In the genomic region with DNA sequence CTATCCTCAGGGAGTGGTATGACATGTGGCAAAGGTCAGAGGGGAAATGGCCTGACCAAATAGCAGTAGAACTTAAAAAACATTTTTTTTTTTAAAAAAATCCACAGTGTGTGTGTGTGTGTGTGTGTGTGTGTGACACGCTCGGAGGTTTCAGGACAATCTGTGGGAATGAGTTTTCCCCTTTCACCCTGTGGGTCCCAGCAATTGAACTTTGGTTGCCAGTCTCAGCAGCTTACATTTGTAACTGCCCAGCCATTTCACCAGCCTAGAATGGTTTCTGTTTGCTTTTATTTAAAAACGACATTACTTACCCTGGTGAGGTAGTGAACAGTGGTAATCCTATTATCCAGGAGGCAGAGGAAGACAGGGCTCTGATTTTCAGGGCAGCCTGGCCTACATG, we compare ENCODE assay signal across 16 mouse cellular contexts.
"Had no signal": no experiment of that assay in that cellular context is flagged by ENCODE, and none has a peak within 500 bp of the region (broad histone marks: within the 10 kb centered on the region; RNA-seq: fewer than 3 reads in every experiment).

No protein-coding gene starts in this region.

- H3K27me3 ChIP-seq: neural tube, embryonic 13.5 days; neural tube, embryonic 15.5 days; stomach, embryonic 15.5 days had no signal

- H3K9me3 ChIP-seq: neural tube, embryonic 13.5 days; neural tube, embryonic 15.5 days; stomach, embryonic 15.5 days had no signal

- H3K4me3 ChIP-seq: neural tube, embryonic 13.5 days; neural tube, embryonic 15.5 days; stomach, embryonic 15.5 days had no signal

- H3K9ac ChIP-seq: neural tube, embryonic 13.5 days; neural tube, embryonic 15.5 days; stomach, embryonic 15.5 days had no signal

- DNase-seq: retina, postnatal 1 day; right cerebral cortex, adult 18-20 months; right cerebral cortex, postnatal 14 days; right cerebral cortex, postnatal 25 days; right cerebral cortex, postnatal 4 days; spleen, adult 18-20 months; thymus, adult 18-20 months; thymus, adult 2 months; thymus, postnatal 14 days; thymus, postnatal 25 days; thymus, postnatal 36 days; thymus, postnatal 4 days had no signal

- H3K4me1 ChIP-seq: neural tube, embryonic 13.5 days; neural tube, embryonic 15.5 days; stomach, embryonic 15.5 days had no signal

- H3K36me3 ChIP-seq: neural tube, embryonic 13.5 days; neural tube, embryonic 15.5 days; stomach, embryonic 15.5 days had no signal

- H3K4me2 ChIP-seq: neural tube, embryonic 13.5 days; neural tube, embryonic 15.5 days; stomach, embryonic 15.5 days had no signal

- H3K27ac ChIP-seq: neural tube, embryonic 13.5 days; neural tube, embryonic 15.5 days; stomach, embryonic 15.5 days; stomach, postnatal 0 days had no signal
